Mouse (Mus musculus): ENCODE results near the gene Gm10799.

DNA sequence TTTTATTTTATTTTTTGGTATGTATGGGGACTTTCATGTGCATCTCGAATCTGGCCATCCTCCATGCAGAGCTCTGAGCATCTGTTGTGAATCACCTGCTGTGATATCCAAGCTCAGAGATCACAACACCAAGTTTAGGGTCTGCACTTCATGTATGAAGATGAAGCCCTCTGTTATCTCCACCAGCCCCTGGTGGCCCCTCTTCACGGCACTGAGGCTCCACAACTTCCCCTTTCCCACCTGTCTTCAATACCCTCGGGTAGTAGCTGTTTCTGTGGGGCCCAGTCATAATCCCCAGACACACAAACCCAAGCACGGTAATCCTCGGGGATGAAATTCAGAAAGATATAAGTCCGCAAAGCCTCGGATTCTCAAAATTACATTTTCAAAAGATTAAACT is 45.3 kb downstream of the Gm10799 start:
- no peak for TF ChIP-seq POLR2A (IDR thresholded peaks at IDR 0.05; ENCODE audit: extremely low read depth, insufficient read depth, low read length)
- TF ChIP-seq CTCF (IDR thresholded peaks at IDR 0.05; ENCODE audit: extremely low read depth, insufficient read depth, low read length), result no peak
